Mouse (Mus musculus): ENCODE measurements around the gene Diaph3. TPM values are rescaled to one million over a fixed set of nuclear protein-coding genes. Genes with fewer than 3 reads are reported as not detected.

The Diaph3 gene
- polyA plus RNA-seq, 1 experiment from 2014 or later = 7.5 TPM

DNA sequence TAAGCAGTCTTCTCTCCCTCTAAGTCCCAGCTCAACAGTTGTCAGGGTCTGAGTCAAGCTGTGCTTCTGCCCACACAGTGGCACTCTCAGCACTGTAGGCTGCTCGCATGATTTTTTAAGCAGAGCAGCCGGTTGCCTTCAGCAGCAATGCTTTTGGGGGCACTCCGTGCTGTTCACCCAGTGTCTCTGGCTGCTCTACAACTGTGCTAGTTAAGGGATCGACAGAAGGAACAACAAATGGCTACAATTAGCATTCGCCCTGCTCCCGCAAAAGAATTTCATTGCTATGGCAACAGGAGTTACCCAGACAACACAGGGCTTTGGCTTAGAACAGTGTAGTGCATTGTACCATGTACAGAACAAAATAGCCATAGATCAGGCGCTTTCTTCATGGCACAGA lies 392.2 kb downstream of the Diaph3 start:
- Histone ChIP-seq H3K27me3 (ENCODE audit: insufficient read depth, low read length) (no peaks in the 10 kb centered on the region), H3K27ac (ENCODE audit: low read depth) (no peak overlapping the region), H3K4me3 (ENCODE audit: low read depth, low read length) (no peak overlapping the region), H3K4me1 (ENCODE audit: insufficient read depth) (no peaks in the 10 kb centered on the region), H3K9ac (replicated peaks) (no peak overlapping the region), H3K9me3 (ENCODE audit: low read length) (no peaks in the 10 kb centered on the region), H3K36me3 (replicated peaks; ENCODE audit: insufficient read depth, low read length) (no peaks in the 10 kb centered on the region), H3K4me2 (ENCODE audit: low read depth, low read length) (no peak overlapping the region)
- 77% methylated on average over 7 of the region's 7 CpGs for WGBS (ENCODE audit: insufficient replicate concordance)
- TF ChIP-seq EP300 (IDR thresholded peaks at IDR 0.05; ENCODE audit: low read depth) = no peak
- no peak for TF ChIP-seq CTCF (IDR thresholded peaks at IDR 0.05; ENCODE audit: low read depth)
- DNase-seq (no peak), ATAC-seq (no peak)

DNA sequence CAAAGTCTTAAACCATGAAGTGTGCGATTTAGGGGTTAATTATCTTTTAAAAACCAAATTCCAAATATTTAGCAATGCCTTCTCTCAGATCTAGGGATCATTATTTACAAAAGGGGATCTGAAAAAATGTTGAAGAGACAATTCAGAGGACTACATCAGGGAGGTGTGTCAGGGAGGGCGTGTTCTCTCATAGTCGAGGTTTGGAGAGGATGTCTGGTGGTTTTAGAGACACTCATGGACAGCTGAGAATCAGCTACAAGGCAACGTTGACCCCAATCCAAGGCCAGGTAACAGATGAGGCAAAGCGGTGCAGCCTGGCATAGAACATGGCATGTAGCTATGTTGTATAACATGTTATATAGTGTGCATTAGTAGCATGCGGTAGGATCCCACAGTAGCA lies 396.5 kb downstream of the Diaph3 start:
- Histone ChIP-seq H3K4me1 (ENCODE audit: insufficient read depth) (peaks cover 11% of the 10 kb centered on the region; the same call in 1 of the 2 replicates), H3K9ac (replicated peaks) (no peak overlapping the region), H3K9me3 (ENCODE audit: low read length) (no peaks in the 10 kb centered on the region), H3K4me2 (ENCODE audit: low read depth, low read length) (no peak overlapping the region), H3K36me3 (replicated peaks; ENCODE audit: insufficient read depth, low read length) (no peaks in the 10 kb centered on the region), H3K27me3 (ENCODE audit: insufficient read depth, low read length) (no peaks in the 10 kb centered on the region), H3K27ac (ENCODE audit: low read depth) (no peak overlapping the region), H3K4me3 (ENCODE audit: low read depth, low read length) (no peak overlapping the region)
- ATAC-seq (no peak), DNase-seq (no peak)
- WGBS (ENCODE audit: insufficient replicate concordance) = 81% methylated on average over 6 of the region's 6 CpGs
- TF ChIP-seq EP300 (IDR thresholded peaks at IDR 0.05; ENCODE audit: low read depth) (no peak), CTCF (IDR thresholded peaks at IDR 0.05; ENCODE audit: low read depth) (no peak)

DNA sequence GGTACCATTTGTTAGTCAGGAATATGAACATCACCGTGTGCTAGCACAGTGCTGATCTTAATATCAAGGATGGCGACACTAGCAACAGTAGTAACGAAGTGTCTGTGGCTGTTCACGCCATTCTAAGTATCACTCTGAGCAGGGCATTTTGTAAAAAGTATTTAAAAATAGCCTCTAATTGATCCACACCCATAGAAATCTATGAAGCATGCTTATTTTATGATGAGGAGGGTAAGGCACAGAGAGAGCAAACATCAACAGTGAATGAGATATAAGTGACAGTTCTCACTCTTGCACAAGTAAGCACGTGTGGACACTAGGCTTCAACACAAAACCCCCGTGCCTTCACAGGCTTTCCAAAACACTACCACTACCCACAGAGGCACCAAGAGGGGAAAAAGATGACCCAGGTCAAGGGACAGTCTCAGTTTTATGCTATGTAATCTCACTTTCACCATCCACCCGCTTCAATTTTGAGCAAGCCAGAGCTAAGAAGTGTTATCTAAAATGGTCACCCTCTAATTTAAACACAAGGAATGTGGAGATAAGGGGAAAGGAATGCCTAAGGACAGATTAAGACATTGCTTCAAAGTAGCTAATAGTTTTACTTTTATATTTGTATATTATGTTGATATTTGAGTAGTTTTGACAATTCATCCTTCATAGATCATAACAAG lies 399.0 kb downstream of the Diaph3 start:
- ATAC-seq = peak; percentile 97
- Histone ChIP-seq H3K4me1 (ENCODE audit: insufficient read depth) (peaks cover 11% of the 10 kb centered on the region; the same call in 1 of the 2 replicates), H3K9ac (replicated peaks) (no peak overlapping the region), H3K27me3 (ENCODE audit: insufficient read depth, low read length) (no peaks in the 10 kb centered on the region), H3K4me2 (ENCODE audit: low read depth, low read length) (peak overlapping the region; percentile 27; the same call in 1 of the 2 replicates), H3K4me3 (ENCODE audit: low read depth, low read length) (no peak overlapping the region), H3K9me3 (ENCODE audit: low read length) (no peaks in the 10 kb centered on the region), H3K27ac (ENCODE audit: low read depth) (no peak overlapping the region), H3K36me3 (replicated peaks; ENCODE audit: insufficient read depth, low read length) (no peaks in the 10 kb centered on the region)
- no peak for DNase-seq
- TF ChIP-seq CTCF (IDR thresholded peaks at IDR 0.05; ENCODE audit: low read depth) (no peak), EP300 (IDR thresholded peaks at IDR 0.05; ENCODE audit: low read depth) (peak; percentile 94)
- 66% methylated on average over 7 of the region's 7 CpGs for WGBS (ENCODE audit: insufficient replicate concordance)

DNA sequence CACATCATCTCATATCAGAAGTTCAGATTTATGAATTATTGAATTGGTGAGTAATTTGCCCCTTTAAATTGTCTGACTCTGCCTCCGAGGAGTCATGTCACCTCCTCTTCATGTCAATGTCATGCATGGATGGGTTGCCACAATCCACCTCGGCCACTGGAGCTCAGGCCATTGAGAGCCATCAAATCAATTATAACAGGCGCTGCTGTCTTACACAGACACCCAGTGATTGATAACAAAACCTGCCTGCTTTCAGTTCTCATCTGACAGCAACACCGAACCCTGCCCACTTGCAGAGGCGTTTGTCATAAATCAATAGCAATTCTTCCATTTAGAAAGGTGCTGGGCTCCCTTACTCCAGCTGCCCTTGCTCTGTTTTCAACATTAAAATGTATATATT lies 402.1 kb downstream of the Diaph3 start:
- TF ChIP-seq CTCF (IDR thresholded peaks at IDR 0.05; ENCODE audit: low read depth) (no peak), EP300 (IDR thresholded peaks at IDR 0.05; ENCODE audit: low read depth) (no peak)
- 73% methylated on average over 5 of the region's 5 CpGs for WGBS (ENCODE audit: insufficient replicate concordance)

DNA sequence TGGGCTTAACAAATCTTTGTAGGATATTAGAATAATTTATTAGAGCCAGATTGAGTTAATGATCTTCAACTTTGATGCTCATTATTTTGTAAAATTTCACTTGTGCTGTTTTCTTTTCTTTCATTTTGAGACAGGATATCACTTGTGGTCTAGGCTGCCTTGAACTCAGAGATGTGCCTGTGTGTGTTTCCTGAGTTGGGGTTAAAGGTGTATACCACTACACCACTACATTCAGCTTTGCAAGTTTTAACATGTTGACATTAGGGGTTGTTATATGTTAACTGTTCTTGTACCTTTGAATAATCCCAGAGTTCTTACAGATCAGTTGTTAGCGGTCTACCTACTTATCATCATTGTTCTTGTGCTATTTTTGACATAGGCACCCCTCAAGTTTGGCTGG lies 404.4 kb downstream of the Diaph3 start:
- H3K27ac ChIP-seq (ENCODE audit: low read depth) = no peak overlapping the region
- 82% methylated on average over 1 of the region's 1 CpGs for WGBS (ENCODE audit: insufficient replicate concordance)
- H3K4me2 ChIP-seq (ENCODE audit: low read depth, low read length) = no peak overlapping the region
- TF ChIP-seq CTCF (IDR thresholded peaks at IDR 0.05; ENCODE audit: low read depth) = no peak
- TF ChIP-seq EP300 (IDR thresholded peaks at IDR 0.05; ENCODE audit: low read depth) = no peak
- no peaks in the 10 kb centered on the region for H3K36me3 ChIP-seq (replicated peaks; ENCODE audit: insufficient read depth, low read length)
- H3K9me3 ChIP-seq (ENCODE audit: low read length) = no peaks in the 10 kb centered on the region
- no peak for DNase-seq
- no peak for ATAC-seq
- H3K4me1 ChIP-seq (ENCODE audit: insufficient read depth) = 0 out of 2 replicates have a peak, but pooled peaks cover under 1% of the 10 kb centered on the region
- H3K9ac ChIP-seq (replicated peaks) = no peak overlapping the region
- H3K4me3 ChIP-seq (ENCODE audit: low read depth, low read length) = no peak overlapping the region
- H3K27me3 ChIP-seq (ENCODE audit: insufficient read depth, low read length) = no peaks in the 10 kb centered on the region

More for the DNA sequence above, 402.1 kb downstream of the Diaph3 start:
- Histone ChIP-seq H3K4me2 (ENCODE audit: low read depth, low read length) (no peak overlapping the region), H3K36me3 (replicated peaks; ENCODE audit: insufficient read depth, low read length) (no peaks in the 10 kb centered on the region), H3K27me3 (ENCODE audit: insufficient read depth, low read length) (no peaks in the 10 kb centered on the region), H3K9me3 (ENCODE audit: low read length) (no peaks in the 10 kb centered on the region), H3K9ac (replicated peaks) (no peak overlapping the region), H3K4me3 (ENCODE audit: low read depth, low read length) (no peak overlapping the region), H3K27ac (ENCODE audit: low read depth) (no peak overlapping the region), H3K4me1 (ENCODE audit: insufficient read depth) (peaks cover 11% of the 10 kb centered on the region; the same call in 1 of the 2 replicates)
- DNase-seq = no peak
- no peak for ATAC-seq

DNA sequence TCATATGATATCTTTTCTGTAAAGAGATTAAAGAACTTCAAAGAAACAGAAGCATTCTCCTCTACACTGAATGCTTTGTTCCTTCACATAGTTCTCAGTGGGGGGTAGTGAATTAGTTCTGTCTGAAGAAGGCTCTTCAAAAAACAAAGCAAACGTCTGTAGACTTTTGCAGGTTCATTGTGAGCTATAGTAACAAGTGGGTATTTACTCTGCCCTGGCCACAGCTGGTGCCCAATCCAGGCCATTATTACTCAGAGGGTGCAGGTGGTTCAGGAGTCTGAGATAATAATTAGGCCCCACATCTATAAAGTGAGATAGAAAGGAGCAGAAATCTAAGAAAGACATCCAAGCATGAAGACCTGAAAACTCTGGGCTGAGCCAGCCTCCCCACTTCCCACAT lies 409.7 kb downstream of the Diaph3 start:
- WGBS (ENCODE audit: insufficient replicate concordance) = 62% methylated on average over 1 of the region's 1 CpGs
- H3K9ac ChIP-seq (replicated peaks) = no peak overlapping the region
- H3K27ac ChIP-seq (ENCODE audit: low read depth) = no peak overlapping the region
- no peaks in the 10 kb centered on the region for H3K9me3 ChIP-seq (ENCODE audit: low read length)
- TF ChIP-seq EP300 (IDR thresholded peaks at IDR 0.05; ENCODE audit: low read depth) (no peak), CTCF (IDR thresholded peaks at IDR 0.05; ENCODE audit: low read depth) (no peak)
- H3K27me3 ChIP-seq (ENCODE audit: insufficient read depth, low read length) = no peaks in the 10 kb centered on the region
- no peaks in the 10 kb centered on the region for H3K4me1 ChIP-seq (ENCODE audit: insufficient read depth)
- ATAC-seq (no peak), DNase-seq (no peak)
- no peak overlapping the region for H3K4me3 ChIP-seq (ENCODE audit: low read depth, low read length)
- H3K4me2 ChIP-seq (ENCODE audit: low read depth, low read length) = no peak overlapping the region
- no peaks in the 10 kb centered on the region for H3K36me3 ChIP-seq (replicated peaks; ENCODE audit: insufficient read depth, low read length)
